Mouse (Mus musculus) lung, postnatal 36 days (tissue): ENCODE measurements around the gene Camkv.

Source experiments
- DNase-seq: peaks from one replicate; pipeline ENCODE4 v3.0.0; 2022; ENCODE audit warnings: mixed read lengths

Camkv gene

DNA sequence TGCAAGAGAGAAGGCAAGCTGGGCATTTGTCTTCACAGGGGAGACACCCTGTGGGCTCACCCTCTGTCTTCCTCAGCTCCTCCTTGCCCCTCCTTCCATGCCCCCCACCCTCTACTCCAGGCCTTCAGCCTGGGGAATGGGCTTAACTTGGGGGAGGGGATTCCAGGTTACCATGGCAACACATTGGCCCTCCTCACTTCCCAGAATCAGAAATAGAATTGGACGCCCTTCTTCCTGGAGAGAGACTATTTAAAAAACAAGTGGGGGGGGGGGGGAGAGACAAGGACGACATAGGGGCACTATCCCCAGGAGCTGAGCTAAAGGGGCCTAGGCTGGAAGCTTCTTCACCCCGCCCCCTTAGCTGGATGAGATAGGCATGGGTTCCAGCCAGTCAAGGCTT is 10.2 kb upstream of the Camkv start:
- DNase-seq, result no peak

DNA sequence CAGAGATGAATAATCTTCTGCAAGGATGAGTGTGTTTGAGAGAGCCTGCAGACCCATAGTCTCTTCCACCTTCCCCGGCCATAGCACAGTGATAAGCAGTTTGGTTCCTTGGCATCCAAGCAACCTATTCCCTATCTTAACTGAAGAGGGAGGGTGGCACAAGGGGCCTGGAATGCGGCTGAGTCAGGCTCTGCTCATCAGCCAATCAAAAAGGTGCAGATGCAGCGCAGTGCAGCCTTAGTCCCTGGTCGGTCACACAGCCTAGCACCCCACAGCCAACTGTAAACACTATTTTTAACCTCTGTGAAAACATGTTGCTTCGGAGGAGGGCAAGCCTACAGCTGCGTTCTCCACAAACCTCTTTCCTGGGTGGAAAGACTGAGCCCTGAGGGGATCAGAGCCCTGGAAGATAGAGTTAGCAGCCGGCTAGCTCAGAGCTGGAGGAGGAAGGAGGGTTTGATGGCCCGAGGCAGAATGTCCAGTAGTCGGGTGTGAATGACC is 8.5 kb upstream of the Camkv start:
- DNase-seq, result no peak

DNA sequence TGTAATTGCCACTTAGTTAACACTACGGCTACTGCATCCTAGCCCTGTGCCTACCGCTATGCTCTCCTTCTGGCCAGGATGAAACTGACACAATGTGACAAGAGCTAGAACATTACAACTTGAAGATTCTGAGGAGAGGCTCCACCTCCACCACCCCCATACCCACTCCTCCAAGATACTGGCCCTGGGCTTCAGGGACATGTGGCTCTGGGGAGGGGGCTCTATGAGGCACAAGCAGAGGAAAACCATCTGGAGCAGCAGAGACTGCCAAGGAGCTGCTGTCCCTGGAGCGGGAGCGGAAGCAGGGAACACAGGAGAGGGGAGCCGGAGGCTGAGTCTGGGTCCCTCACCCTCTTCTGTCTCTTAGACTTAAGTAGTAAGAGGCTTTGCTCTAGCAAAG is 7.7 kb upstream of the Camkv start:
- no peak for DNase-seq

DNA sequence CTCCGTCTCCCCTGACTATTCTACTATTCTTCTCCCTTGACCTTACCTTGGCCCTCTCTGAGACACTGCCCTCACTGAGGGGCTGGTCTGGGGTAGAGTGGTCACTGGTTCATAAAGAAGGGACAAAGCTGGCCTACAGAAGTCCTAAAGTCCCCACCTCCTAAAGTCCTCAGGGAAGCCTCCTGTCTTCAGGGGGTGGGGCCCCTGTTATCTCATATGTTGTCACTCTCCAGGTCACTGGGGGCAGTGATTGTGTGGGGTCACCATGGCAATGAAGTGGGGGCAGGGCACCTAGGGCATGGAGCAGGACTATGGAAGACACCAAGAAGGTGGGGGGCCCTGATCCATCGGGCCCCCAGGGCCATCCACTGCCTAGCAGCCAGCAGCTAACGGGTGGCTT is 7.3 kb upstream of the Camkv start, which contains the start of gene Actl11:
TSS of gene Actl11 (plus strand) at position 301 of the 400 bp plus-strand sequence.
- DNase-seq, result no peak

DNA sequence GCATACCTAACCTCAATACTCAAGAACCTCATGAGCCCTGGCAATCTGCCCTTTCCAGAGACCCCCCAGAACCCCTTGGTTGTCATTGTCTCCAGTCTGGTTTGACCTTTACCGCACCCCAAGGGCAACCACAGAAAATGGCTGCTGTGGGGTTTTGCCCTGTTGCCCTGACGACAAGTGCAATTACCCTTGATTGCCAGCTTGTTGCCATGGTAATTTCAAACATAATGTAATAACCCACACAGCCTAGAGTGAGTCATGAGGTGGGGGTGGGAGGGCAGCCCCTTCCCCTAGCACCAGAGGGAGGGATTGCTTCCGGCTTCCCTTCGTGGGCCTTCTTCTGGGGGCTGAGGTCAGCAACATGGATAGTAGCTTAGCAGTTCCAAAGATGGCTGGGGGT is 3.3 kb upstream of the Camkv start:
- DNase-seq, result no peak

DNA sequence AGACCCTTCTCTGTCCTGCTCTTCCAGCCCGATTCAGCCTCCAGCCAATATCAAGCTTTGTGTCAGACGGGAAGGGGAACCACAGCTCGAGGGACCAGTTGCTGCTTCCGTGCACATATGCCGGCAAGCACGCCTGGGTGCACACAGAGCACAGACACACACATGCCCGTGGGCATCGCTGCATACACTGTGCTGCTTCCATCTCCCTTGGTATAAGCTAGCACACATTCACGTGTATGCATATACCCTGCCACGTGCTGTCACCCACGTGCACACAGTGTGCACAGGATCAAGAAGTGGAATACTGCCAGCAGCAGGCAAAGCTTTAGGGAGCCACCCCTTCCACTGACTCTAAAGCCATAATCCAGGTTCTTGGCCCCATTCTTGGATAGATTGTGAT is 1.3 kb upstream of the Camkv start:
- no peak for DNase-seq

DNA sequence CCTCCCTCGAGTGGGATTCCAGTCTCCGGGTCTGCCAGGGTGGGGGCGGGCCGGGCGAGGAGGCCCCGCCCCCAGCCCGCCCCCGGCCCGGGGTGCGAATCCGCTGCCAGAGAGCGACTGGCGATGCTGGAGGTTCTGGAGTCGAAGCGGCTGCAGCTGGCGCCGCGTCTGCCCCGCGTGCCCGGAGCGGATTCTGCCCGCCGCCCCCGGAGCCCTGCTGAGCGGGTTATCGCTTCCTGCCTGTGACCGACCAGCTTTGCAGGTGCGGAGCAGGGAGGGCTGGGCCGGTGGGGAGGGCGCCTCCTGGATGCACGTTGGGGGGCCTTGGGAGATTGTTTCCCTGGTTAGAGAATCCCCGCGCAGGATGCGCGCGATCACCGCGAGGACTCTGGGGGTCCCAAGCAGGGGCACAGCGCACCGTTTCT is 328 bp downstream of the Camkv start:
- DNase-seq, result no peak

DNA sequence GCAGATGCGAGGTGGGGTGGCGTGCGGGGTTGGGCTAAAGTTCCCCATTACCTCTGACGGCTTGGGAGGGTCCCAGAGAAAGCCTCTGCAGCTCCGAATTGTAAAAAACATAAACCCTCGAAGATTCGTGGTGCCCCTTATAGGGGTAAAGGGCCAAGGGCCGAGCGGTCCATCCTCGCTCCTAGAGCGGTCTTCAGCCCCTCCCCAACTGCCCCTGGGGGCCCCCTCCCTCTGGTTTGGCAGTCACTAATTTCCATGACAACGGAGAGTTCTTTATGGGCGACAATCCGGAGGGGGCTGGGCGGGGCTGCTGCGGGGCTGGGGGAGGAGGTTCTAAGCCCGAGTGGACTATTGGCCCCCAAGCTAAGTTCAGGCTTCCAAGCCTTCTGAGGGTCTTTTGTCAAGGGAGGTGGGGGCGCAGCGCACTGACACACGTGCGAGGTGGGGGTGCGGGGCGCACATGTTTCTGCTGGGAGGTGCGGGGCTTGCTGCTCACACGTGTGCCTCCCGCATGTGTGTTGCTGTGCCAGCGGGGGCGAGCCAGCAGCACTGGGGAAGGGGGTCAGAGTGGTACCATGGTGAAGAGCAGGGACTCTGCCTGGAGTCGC is 845 bp downstream of the Camkv start:
- DNase-seq, result no peak

DNA sequence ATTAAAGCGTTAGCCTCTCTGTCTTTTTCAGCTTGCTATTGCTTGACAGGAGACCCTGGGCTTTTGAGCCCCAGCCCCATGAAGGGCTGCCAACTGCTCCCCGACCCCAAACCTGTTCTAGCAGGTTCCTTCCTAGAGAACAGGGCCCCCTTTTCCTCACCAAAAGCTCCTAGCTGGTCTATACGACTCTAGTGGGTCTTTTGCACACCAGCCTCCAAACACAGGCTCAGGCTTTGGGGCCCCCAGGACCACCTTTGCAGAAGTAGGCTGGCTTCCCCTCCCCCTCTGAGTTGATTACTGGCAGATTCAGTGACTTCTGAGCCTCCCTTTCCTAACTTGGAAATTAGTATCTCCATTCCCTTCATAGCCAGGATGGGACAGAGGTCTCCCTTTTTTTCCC is 1.4 kb downstream of the Camkv start:
- no peak for DNase-seq

DNA sequence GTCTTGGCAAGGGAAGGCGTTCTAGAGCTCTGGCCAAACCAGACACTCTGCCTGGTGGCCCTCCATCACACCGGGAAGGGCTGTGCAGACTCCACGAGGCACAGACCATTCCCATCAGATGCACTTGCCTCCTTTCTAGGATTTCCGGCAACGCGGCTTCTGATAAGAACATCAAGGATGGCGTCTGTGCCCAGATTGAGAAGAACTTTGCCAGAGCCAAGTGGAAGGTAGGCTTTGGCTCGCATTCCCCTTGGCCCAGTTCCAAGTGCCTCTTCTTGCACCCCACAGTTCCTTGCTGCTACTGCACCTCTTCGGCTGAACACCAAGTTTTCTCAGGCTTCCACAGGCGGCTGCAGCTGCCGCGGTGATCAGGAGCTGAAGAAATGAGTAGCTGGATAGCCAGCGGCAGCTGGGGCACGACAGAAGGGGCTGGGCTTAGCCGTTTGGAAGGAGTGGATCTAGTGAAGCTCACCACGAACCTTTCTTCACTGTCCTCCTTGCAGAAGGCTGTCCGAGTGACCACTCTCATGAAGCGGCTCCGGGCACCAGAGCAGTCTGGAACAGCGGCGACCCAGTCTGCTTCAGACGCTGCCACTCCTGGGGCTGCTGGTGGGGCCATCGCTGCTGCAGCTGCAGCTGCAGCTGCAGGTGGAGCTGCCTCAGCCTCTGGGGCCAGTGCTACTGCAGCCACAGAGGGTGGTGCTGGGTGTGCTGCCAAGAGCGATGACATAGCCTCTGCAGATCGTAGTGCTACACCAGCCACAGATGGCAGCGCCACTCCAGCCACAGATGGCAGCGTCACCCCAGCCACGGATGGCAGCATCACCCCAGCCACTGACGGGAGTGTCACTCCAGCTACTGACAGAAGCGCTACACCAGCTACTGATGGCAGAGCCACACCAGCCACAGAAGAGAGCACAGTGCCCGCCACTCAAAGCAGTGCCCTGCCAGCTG is 12.0 kb downstream of the Camkv start:
- DNase-seq, result no peak

DNA sequence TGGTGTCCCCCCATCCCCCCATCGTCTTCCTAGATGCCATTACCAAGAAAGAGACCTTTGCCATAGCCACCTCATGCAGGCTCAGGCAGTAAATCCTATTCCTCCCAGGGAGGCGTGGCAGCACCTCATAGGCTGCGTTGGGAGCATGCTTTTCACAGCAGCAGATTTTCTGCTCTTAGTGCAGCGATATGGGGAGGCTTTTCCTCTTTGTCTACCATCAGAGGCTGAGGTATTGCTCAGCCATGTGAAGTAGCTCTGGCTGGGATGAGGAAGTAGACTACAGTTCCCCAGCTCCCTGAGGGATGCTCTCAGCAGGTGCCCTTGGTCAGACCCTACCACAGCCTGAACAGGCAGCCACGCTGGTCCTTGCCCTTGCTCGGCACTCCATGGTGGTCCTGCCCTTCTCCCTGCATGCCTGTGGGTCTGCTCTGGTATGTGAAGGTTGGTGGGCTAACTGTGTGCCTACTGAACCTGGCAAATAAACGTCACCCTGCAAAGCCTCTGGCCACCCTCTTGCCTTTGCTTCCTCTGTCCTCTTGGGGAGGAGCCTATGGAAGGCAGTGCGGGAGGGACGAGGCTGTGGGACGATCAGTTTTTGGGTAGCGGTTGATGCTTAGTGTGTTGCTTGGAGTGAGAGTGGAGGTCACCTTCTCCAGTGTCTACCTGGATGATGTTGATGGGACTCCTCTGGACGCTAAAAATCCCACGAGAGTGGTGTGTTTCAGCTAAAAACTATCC is 13.9 kb downstream of the Camkv start:
- no peak for DNase-seq

DNA sequence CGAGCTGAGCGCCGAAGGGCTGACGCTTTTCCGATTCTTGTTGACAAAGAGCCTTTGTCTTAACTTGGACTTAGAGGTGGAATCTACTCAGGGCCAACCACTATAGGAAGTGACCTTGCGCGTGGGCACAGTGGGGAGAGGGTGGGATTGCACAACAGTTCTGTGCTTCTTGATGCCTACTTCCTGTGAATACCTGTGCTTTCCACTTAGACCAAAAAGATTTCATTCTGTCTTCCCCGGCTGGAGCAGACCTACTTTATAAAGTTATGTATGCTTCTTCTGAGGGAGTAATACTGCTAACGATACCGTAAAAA is 14.4 kb downstream of the Camkv start, which contains the start of gene Traip:
TSS of gene Traip (plus strand) at position 215 of the 314 bp plus-strand sequence.
- no peak for DNase-seq

DNA sequence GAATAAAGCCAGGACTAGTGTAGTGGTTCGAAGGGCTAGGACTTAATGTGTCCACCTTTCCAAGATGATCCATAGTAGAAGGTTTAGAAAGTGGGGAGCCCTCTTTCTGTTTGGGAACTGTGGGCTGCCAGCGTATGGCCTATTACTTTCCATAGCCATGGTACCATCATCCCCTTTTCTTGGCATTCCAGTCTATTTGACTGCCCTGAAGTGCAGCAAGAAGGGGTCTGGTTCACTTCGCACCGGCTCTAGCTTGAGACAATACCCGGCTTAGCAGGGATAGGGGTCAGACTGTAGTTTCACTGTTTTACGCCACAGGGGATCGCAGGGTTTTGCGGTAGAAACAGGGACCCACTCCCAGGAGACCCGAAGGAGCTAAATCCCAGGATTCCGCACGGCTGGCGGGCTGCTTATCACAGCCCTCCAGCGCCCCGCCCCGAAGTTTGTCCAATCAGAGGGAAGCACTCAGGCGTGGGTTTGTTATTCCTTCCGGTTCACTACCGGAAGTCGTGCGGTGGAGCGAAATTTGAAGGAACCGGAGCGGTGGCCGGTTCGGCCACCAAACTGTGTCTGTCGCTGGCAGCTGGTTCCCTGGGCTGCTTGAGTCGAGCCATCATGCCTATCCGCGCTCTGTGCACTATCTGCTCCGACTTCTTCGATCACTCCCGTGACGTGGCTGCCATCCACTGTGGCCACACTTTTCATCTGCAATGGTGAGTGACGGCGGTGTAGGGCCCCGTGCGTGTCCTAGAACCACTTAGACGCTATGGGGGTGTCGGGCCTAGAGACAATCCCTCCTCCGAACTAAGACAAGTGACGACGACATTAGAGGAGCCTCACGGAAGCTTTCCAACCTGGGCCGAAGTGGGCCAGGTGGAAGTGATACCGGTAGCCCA is 15.2 kb downstream of the Camkv start:
- peak; percentile 97 for DNase-seq

DNA sequence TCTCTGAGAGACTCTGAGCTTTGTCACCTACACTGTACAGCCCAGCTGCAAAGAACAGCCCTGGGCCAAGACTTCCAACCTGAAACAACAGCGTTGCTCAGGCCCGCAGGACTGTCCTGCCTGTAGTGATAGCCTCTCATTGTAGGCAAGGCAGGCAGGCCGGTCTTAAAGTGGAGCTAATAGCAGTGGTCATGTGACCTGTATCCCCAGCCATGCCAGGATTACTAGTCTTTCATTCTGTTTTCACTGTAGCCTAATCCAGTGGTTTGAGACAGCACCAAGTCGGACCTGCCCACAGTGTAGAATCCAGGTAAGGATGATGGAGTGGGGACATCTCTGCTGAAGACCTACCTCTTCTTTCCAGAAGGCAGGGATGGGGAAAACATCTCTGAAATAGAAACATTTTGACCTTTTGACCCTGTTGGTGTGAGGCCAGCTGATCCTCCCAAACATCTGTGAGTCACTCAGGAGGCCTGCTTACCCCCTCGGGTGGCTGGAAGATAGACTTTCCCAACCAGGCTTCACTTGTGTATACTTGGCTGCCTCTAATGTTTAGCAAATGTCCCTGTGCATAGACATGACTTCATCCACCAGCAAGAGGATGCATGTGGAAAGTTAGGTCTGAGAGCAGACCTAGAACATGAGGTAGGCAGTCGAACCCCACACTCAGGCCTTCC is 20.3 kb downstream of the Camkv start:
- no peak for DNase-seq

DNA sequence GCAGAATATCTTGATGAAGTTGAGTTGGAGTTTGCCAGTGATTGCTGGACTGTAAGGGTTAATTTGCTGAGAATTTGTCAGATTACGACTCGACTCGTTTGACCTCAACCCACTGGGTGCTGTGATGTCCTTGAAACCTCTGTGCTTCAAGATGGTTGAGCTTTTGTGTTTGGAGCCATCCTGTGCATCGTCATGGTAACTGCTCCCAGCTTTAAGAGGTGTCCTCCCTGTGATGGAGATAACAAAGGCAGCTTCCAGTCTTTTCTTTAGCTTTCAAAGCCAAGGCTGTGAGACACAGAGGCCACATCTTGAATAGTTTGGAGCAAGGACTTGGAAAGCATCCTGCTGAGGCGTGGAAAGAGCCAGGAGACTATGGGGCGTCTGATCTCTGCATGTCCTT is 21.7 kb downstream of the Camkv start:
- no peak for DNase-seq

DNA sequence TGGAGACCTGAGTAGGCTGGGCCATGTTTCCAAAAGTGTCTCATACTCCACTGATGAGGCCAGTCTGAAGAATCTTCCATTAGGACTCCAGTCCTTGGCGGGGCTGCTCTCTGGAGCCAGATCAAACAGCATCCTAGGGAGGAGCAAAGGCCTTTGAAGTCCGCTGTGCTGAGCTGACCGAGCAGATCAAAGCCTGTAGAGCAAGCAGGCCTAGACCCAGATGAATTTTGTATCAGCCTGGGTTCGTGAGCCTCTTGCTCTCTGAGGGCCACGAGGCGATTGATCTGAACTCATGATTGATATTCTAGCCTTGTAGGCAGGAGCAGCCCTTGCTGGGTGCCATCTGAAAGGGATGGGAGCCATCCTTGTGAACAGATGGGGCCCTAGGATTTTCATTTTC is 24.4 kb downstream of the Camkv start:
- DNase-seq, result no peak

DNA sequence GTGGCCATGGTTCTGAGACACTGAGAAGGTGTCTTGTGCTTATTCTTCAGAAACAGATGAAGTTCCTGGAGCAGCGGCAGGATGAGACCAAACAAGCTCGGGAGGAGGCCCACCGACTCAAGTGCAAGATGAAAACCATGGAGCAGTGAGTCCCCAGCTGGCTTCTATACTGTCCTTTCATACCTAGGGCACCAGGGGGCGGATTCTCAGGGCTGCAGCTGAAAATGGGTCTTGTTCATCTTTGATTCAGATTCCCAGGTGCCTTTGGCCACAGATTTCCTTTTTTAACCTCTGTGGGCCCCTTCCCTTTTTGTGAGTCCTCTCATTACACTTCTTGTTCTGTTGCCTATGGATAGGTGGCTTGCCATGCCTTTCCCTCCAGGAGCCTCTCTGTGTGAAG is 25.5 kb downstream of the Camkv start:
- no peak for DNase-seq

DNA sequence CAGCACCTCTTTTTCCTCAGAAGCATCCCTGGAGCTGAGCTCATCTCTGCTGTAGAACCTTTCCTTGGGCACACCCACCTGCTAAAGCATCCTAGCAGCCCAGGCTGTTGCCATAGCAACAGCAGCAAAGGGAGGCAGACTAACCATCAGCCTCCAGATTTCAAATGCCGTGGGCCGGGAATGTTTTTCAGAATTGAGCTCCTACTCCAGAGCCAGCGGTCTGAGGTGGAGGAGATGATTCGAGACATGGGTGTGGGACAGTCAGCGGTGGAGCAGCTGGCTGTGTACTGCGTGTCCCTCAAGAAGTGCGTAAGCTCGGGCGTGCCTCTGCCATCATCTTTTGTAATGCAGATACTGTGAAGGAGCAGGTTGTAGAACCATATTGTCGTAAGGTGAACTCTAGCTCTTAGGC is 25.9 kb downstream of the Camkv start:
- DNase-seq, result no peak

DNA sequence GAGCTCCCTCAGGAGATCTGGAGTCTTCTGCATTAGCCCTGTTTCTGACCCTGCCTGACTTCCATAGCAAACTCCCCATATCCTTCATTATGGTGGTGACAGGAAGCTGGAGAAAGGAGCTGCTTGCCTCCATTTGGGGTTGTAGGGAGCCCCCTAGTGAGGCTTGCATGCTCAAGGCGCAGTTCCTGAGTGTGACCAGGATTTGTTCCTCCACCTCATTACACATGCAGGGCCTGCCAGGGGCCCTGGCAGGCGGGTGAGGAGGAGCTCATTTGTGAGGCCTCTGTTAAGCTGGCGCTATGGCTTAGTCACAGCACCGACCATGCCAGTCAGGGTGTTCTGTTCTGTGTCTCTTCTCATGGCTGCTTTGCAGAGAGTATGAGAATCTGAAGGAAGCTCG is 26.4 kb downstream of the Camkv start:
- no peak for DNase-seq

DNA sequence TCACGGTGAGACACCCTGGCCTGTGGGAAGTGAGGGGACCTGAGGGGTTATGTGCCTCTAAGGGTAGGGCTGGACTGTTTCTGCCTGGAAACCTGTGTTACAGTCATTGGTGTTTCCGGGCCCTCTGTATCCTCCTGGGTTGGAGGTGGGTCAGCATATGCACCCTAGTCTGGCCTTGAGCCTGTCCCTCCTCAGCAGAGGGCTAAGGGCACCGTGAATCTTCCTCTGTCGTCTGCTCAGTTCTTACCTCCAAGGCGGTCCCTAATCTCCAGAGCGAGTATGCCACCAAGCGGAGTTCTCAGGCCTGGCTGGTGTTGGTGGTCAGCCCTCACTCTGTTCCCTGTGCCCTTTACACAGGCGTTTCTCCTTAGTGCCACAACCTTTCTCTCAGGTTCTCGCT is 27.4 kb downstream of the Camkv start:
- no peak for DNase-seq

DNA sequence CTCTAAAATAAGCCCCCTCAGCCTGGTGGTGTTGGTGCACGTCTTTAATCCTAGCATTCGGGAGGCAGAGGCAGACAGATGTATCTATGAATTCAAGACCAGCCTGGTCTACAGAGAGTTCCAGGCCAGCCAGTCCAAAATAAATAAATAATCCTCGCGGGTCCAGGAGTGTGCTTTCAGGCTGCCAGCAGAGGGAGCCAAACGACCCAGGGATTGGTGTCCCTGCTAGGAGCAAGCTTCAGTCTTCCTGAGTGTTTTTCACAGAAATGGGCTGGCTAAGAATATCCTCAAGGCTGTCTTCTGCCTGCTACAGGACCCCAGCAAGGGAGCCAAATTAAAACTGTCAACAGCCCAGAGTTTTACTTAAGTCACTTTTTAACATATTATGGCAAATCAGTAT is 28.2 kb downstream of the Camkv start:
- peak; percentile 88 for DNase-seq

DNA sequence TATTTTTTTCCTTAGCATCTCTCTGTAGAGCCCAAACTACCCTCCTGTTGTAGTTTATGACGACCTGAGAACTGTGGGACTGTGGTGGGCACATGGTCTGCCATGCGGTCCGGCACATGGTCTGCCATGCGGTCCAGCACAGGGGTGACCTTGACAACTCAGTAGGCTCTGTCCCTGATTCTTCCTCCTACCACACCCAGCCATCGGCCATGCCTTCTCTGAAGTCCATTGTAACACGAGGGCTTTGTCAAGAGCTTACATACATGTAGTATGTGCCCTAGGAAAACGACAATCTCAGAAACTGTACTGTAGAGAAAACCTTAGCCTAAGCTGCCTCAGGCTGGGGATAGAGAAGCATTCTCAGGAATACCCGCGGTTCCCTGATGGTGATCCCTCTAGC is 29.2 kb downstream of the Camkv start:
- no peak for DNase-seq
